Comparison of ENCODE assay signal across 14 mouse cellular contexts in the genomic region with DNA sequence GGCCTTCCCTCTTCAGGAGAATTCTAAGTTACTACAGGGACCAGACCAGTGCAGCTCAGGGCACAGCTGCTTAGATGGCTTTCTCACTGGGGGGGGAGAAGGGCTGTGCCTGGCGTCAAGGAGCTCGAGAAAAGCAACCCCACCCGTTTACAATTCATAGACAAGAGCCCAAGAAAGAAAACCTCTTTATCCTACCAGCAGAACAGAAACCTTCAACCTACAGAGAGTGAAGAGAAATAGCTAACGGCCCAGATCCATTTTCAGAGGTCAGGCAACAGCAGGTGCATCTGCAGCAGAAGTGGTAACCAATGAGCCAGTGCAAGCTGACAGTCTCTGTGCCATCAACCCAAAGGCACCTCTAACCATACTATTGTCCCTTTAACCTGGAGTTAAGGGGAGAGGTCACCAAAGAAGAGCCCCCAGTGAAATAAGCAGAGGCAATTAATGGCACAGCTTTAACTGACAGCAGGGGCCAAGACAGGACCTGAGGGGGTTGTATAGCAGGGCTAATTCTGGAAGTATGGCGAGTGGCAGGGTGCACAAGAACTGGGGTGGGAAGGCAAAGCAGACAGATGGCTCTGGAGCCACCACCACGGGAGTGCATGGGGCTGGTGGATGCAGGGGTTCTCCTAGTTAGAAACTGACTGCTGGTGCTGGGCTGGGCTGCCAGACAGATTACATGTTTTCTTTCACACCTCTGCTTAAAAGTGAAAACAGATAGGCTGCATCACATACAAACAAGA. TPM values are rescaled to one million over a fixed set of nuclear protein-coding genes. Genes with fewer than 3 reads are reported as not detected.
DNase-seq lines count a peak whose midpoint lies in the region; ATAC-seq lines count a peak whose summit lies in the region.
"Had no signal": no experiment of that assay in that cellular context is flagged by ENCODE, and none has a peak within 500 bp of the region (broad histone marks: within the 10 kb centered on the region; RNA-seq: fewer than 3 reads in every experiment).

No protein-coding gene starts in this region.

- H3K4me2 ChIP-seq in liver, embryonic 12.5 days, result peak overlapping the region; percentile 48
- H3K4me2 ChIP-seq: heart, embryonic 13.5 days had no signal

- peak overlapping the region; percentile 70 for H3K27ac ChIP-seq in liver, embryonic 12.5 days
- H3K27ac ChIP-seq: heart, embryonic 13.5 days had no signal

- peak overlapping the region; percentile 15; the same call in 1 of the 2 replicates for H3K9ac ChIP-seq in liver, embryonic 12.5 days
- H3K9ac ChIP-seq: heart, embryonic 13.5 days had no signal

- WGBS in liver, embryonic 12.5 days (ENCODE audit: insufficient replicate concordance), result 24% methylated on average over 6 of the region's 6 CpGs

- peaks cover 98% of the 10 kb centered on the region for H3K4me1 ChIP-seq in megakaryocyte, embryonic 14.5 days
- peaks cover 99% of the 10 kb centered on the region for H3K4me1 ChIP-seq in liver, embryonic 12.5 days

- DNase-seq in heart, adult 11 months, result peak; percentile 88
- DNase-seq in heart, postnatal 14 days, result no peak
- DNase-seq in thymus, postnatal 14 days, result peak; percentile 63
- no peak for DNase-seq in layer of hippocampus, postnatal 36 days
- DNase-seq in adrenal gland, postnatal 36 days, result no peak
- DNase-seq: adrenal gland, postnatal 25 days; cerebellum, adult 2 months; spleen, adult 18-20 months had no signal

- peak overlapping the region; percentile 38 for H3K4me3 ChIP-seq in megakaryocyte, embryonic 14.5 days (replicated peaks)
- no peak overlapping the region for H3K4me3 ChIP-seq in liver, embryonic 12.5 days
- H3K4me3 ChIP-seq: heart, embryonic 13.5 days; myocyte had no signal

- intact Hi-C loops in heart, postnatal 14 days (cut with DNase I), result no loop called here

- no peak for ATAC-seq in megakaryocyte, adult 5-6 weeks (ENCODE audit: poor library complexity, severe bottlenecking)
- no peak for ATAC-seq in liver, embryonic 12.5 days
- ATAC-seq: Patski had no signal

- no peaks in the 10 kb centered on the region for H3K9me3 ChIP-seq in megakaryocyte, embryonic 14.5 days
- no peaks in the 10 kb centered on the region for H3K9me3 ChIP-seq in liver, embryonic 12.5 days (replicated peaks)
- H3K9me3 ChIP-seq: heart, embryonic 13.5 days had no signal

- peaks cover 43% of the 10 kb centered on the region for H3K36me3 ChIP-seq in megakaryocyte, embryonic 14.5 days (replicated peaks; ENCODE audit: low read length)
- H3K36me3 ChIP-seq in liver, embryonic 12.5 days, result no peaks in the 10 kb centered on the region
- H3K36me3 ChIP-seq: heart, embryonic 13.5 days had no signal

- no peaks in the 10 kb centered on the region for H3K27me3 ChIP-seq in megakaryocyte, embryonic 14.5 days (replicated peaks)
- H3K27me3 ChIP-seq in liver, embryonic 12.5 days (replicated peaks), result no peaks in the 10 kb centered on the region
- H3K27me3 ChIP-seq: heart, embryonic 13.5 days; Patski had no signal

RNA-seq across cellular contexts. Expression of a gene that starts 14.5 kb away (rescaled TPM):
- total RNA-seq in heart, postnatal 14 days (2021), result 10 to 100 TPM in 1 of 2 experiments, 1 to 10 TPM in 1; 6.9 to 12.0 TPM
- 6.1 TPM in 1 of 2 replicates, not detected in the other for polyA plus RNA-seq in megakaryocyte, embryonic 14.5 days (2012; ENCODE audit: insufficient read depth, low replicate concordance)
- total RNA-seq in megakaryocyte, adult 5-6 weeks (2015), result 8.3 and 13.0 TPM in 2 replicates
- total RNA-seq in megakaryocyte, adult 5-6 weeks (2017), result 20.8 and 28.9 TPM in 2 replicates
- polyA plus RNA-seq in liver, embryonic 12.5 days (2016; fragmentation: Nextera tagmentation; extraction: Ambion mirVana), result 4.8 and 5.5 TPM in 2 replicates
- total RNA-seq in layer of hippocampus, postnatal 36 days (2021), result 10 to 100 TPM; 12.2 to 17.4 TPM
- total RNA-seq in adrenal gland, postnatal 36 days (2021), result 10 to 100 TPM; 35.9 to 62.8 TPM

Comparison
In these comparisons a context has a peak if more than half of its experiments do, and no peak if none do; other contexts are left out.
1. DNase-seq: peak in heart, adult 11 months (single experiment) and thymus, postnatal 14 days (single experiment); none in heart, postnatal 14 days (0 of 2), layer of hippocampus, postnatal 36 days (0 of 2) and adrenal gland, postnatal 36 days (0 of 2).